Mouse (Mus musculus) liver, postnatal 0 days (tissue): ENCODE results near the gene Cpb2.

Experiments used
- CTCF ChIP-seq: sonication (generic); IDR thresholded peaks from 2 replicates; pipeline ENCODE4 v1.5.1; 2016; ENCODE audit warnings: antibody characterized with exemption, low read depth
- EP300 ChIP-seq: IDR thresholded peaks from 2 replicates; pipeline ENCODE4 v1.6.1; 2016; ENCODE audit warnings: antibody characterized with exemption, low read depth, mild to moderate bottlenecking

DNA sequence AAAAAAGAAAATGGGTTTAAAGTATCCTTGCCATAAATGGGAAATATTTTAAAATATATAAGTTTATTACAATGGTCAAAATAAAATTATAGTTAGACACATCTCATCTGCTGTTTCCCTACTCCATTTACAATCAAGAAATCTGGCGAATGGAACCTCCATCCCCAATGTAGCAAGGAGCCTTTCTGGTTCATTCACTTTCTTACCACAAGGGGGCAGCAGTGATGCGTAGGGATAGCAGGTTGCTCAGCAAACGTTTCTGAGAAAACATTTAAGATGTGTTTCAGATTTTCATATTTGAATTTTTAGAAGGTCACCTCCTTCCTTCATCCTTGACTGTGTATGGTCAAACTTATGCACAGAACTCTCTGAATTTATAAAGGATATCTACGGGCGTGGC lies 45.1 kb upstream of the Cpb2 start:
- TF ChIP-seq EP300 (no peak), CTCF (peak; percentile 97)
